Mouse (Mus musculus) frontal cortex, postnatal 36 days (tissue): Measurements from ENCODE around the gene Tbc1d13.
"Not testable (repeated sequence)": the region's sequence is repeated elsewhere in the genome, so short reads cannot be mapped to it uniquely, and the experiment has no call there.

ENCODE experiments used
- DNase-seq, 2 experiments: peaks; one replicate each; pipeline ENCODE4 v3.0.0; 2022; ENCODE audit warnings: low spot score in 2 of 2

Tbc1d13 gene

DNA sequence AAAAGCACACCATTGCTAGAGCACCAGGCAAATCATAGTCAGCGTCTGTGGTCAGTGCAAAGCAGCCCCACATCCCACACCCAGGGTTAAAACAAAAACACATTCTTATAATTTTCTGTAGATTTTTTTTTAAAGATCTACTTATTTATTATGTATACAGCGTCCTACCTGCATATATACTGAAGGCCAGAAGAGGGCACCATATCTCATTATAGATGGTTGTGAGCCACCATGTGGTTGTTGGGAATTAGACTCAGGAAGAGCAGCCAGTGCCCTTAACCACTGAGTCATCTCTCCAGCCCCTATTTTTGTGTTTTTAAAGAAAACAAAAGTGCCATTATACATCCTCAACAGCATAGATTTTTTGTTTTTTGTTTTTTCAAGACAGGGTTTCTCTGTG lies 4.8 kb upstream of the Tbc1d13 start:
- DNase-seq, result peak in 1 of 2 experiments; percentile 45

DNA sequence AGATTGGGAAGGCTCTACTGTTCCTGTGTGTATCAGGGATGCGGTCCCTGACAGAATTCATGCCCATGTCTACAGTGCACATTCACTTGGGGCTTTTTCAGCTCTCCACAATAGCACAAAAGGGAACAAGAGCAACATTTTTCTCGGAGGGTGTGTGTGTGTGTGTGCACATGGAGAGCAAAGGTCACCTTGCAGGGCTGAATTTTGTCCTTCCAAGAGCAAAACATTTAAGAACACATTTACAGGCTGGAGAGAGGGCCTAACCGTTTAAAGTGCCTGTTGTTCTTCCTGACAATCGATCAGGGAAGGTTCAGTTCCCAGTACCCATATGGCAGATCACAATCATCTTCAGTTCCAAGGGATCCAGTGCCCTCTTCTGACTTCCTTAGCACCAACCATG lies 3.4 kb upstream of the Tbc1d13 start:
- DNase-seq, result no peak

DNA sequence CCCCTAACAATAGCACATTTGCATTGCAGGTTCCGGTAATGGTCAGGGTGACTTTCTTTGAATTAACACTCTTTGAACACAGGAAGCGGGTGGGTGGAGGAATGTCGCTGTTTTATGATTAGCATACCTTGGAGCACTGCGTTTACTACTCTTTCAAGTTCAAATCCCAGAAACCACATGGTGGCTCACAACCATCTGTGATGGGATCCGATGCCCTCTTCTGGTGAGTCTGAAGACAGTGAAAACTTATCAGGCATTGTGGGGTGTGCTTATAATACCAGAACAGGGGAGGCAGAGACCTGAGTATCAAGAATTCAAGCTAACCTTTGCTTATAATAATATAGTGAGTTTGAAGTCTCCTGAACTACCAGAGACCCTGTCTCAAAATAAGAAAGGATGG lies 2.3 kb upstream of the Tbc1d13 start:
- DNase-seq, result not testable (repeated sequence)

GRCm38 (mm10) chr2:30132801-30133612 lies 539 bp upstream of the Tbc1d13 start:
- DNase-seq, result no peak

DNA sequence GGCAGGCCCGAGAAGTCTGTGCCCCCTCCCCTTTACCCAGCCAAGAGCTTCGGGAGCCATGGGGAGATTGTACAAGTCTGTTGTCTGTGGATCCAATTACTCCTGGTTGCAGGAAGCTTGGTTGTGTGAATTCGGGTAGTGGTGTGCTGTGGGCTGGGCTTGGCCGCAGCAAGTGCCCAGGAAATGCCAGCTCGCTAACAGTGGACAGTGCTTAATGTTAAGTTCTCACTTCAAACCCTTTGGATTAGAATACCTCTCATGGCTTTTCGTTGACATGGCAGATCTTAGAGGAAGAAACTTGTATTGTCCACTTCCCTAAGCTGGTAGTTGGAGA lies 799 bp downstream of the Tbc1d13 start:
- no peak for DNase-seq

GRCm38 (mm10) chr2:30134928-30135620 lies 1.5 kb downstream of the Tbc1d13 start:
- DNase-seq, result no peak

DNA sequence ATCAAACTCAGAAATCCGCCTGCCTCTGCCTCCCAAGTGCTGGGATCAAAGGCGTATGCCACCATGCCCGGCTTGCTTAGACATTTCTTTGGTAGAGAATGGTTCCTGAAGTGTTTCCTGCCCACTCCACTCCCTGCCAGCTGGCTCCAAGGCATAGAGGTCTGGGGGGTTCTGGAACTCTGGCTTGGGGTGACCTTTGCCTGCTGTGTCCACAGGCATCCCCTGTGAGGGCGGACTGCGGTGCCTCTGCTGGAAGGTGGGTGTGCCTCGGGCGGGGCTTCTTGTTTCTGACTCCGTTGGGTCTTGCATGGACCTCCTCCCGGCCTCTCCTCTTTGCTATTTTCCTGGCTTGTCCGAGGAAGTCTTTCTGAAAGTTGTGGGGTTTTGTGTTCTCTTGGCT lies 2.9 kb downstream of the Tbc1d13 start:
- DNase-seq, result no peak

DNA sequence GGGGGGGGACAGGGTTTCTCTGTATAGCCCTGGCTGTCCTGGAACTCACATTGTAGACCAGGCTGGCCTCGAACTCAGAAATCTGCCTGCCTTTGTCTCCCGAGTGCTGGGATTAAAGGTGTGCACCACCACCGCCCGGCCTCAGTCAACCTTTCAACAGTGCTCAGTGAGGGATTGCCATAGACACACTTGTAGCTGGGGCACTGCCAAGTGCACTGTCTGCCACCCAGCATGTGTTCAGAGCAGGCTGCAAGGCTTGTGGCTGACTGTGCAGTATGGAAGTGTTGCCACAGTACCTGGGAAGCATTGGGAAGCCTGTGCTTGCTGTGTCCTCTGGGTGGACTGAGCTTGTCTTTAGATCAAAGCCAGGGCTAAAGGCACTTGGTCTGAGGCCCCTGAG lies 6.5 kb downstream of the Tbc1d13 start:
- DNase-seq, result not testable (repeated sequence)

- DNase-seq, result no peak
These were observed 10.9 kb downstream of the Tbc1d13 start for GRCm38 (mm10) chr2:30144436-30144835.

DNA sequence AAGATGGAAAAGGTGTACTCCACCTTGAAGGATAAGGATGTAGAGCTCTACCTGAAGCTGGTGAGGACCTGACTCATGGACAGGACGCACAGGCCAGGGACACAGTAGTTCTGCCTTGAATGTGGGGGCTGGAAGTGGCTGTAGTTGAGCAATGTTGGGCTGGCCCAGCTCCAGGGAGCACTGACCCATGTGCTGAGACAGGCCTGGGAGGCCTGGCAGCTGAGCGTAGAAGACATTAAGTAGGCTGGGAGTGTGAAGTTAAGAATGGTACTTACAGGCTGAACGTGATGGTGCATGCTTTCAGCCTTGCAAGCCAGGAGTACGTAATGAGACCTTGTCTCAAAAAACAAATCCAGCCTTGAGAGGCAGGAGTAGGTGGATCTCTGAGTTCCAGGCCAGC lies 13.9 kb downstream of the Tbc1d13 start:
- DNase-seq, result no peak

GRCm38 (mm10) chr2:30151840-30152239 lies 18.3 kb downstream of the Tbc1d13 start:
- DNase-seq, result no peak

DNA sequence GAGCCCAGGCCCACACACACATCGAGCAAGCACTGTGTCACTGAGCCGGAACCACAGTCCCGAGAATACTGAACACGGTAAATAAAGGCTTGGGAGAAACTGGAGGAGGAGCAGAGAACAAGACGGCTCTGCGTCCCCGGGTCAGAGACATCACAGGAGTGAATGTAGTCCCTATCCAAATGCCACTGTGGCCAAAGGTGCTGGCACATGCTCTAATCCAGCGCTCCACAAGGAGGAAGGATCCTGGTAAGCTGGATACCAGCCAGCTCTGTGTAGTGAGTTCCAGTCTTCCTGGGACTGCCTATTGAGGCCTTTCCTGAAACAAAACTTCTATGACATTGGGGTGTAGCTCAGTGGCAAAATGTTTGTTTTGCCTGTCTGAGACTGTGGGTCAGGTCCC lies 19.1 kb downstream of the Tbc1d13 start:
- DNase-seq, result no peak

- DNase-seq, result not testable (repeated sequence)
These were observed 26.3 kb downstream of the Tbc1d13 start for GRCm38 (mm10) chr2:30159871-30160270.

GRCm38 (mm10) chr2:30161809-30162208 lies 28.3 kb downstream of the Tbc1d13 start:
- peak in 1 of 2 experiments; percentile 42 for DNase-seq

DNA sequence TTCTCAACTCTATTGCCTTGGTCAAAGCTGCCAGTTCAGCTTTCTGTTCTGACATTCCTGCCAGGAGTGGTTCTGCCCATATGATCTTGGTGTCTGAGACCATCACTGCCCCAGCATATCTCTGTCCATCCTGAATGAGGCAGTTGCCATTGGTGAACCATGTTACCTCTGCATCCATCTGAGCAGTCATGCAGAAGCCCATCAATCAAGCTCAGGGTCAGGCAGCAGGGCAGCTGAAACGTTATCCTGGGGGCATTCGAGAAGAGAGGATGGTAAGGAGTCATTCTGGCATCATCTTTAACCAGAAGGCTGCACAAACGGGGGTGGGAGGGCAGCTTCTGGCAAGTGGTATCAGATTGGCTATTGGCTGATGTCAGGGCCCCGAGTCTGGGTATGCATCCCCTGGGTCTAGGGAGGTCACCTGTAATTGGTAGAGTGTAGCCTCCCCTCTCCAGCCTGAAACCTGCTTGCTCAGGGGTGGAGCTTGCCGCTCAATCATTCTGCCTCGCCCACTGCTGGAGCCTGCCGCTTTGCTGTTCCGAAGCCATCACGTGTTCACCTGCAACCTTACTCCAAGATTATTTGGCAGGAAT lies 30.9 kb downstream of the Tbc1d13 start:
- DNase-seq, result no peak

DNA sequence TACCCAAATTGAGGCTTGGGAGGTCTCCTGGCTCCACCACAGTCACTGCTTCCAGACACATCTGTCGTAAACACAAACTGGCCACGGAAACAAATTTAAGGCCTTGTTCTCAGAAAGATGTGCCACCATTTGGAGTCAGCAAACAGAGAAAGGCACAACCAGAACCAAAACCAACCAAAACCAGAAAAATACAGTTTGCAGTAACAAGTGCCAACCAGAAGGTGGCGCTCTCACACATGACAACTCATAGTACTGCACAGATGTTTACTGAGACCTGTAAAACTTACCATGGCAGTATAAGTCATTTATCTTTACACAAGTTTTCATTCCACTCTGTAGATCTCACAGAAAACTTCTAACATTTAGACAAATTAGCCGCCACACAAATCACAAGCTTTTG lies 33.1 kb downstream of the Tbc1d13 start:
- no peak for DNase-seq

DNA sequence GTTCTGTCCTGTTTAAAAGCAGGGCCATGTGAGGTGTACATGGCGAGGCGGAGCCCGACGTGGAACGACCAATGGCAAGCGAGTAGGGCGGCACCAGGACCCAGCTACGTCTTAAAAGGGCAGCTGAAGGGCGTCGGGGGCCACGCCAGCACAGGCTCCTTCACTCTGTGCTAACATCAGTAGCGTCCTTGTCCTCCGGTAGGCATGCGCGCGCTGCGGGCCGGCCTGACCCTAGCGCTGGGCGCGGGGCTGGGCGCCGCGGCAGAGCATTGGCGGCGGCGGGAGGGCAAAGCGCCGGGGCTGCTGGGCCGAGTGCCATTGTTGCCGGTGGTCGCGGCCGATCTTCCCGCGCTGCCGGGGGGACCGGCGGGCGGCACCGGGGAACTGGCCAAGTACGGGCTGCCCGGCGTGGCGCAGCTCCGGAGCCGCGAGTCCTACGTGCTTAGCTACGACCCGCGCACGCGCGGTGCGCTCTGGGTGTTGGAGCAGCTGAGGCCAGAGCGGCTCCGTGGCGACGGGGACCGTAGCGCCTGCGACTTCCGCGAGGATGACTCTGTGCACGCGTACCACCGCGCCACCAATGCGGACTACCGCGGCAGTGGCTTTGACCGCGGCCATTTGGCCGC lies 37.9 kb downstream of the Tbc1d13 start, which contains the start of gene Endog:
Endog (plus strand) TSS at position 123 of the 626 bp plus-strand sequence.
- DNase-seq, result peak; percentile 87 to 92

DNA sequence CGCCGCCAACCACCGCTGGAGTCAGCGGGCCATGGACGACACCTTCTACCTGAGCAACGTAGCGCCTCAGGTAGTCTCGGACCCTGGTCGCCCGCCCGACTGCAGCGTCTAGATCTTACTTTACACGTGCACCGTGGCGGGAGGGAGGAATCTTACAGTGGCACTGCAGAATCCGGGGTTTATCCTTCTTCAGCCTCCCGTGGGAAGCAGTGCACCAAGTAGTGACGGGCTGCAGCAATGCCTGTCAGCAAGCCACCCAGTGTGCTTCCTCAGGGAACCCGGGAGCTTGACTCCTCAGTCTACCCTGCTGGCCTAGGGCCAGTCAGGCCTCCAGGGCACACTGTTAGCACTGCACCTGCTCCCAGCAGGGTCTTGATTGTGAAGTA lies 38.4 kb downstream of the Tbc1d13 start:
- no peak for DNase-seq

- DNase-seq, result no peak
These were observed 40.1 kb downstream of the Tbc1d13 start for GRCm38 (mm10) chr2:30173541-30174240.

- no peak for DNase-seq
These were observed 42.4 kb downstream of the Tbc1d13 start for GRCm38 (mm10) chr2:30175897-30176296.

- no peak for DNase-seq
These were observed 43.0 kb downstream of the Tbc1d13 start for GRCm38 (mm10) chr2:30176561-30176960.
